Mouse (Mus musculus): ENCODE results near the gene Bbs12. TPM values are rescaled to one million over a fixed set of nuclear protein-coding genes. Genes with fewer than 3 reads are reported as not detected.

The Bbs12 gene
- total RNA-seq, 2 experiments from 2014 or later = 4.4 to 4.9 TPM

- intact Hi-C loops (cut with DNase I) = no loop called here
These were observed 54.2 kb downstream of the Bbs12 start for GRCm38 (mm10) chr3:37366381-37367053.

DNA sequence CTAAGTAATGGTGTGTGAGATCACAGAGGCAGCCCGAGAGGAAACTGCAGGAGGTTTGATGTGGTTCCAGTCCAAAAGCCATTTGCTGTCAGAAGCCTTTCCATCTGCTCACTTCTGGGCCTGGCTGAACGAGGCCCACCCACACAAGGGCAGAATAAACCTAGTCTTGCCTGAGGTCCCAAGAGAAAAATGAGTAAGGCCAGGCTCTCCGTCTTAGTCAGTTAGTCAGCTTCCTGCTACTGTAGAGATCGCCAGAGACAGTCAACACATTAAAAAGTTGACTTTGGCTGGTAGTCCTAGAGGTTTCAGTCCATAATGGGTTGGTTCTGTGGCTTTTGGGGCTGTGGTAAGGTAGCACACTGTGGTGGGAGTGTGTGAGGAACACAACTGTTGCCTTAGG, 58.1 kb downstream of the Bbs12 start:
- DNase-seq (ENCODE audit: low spot score in 2 of 2) = no peak
- intact Hi-C loops (cut with DNase I) = no loop called here

More at GRCm38 (mm10) chr3:37366381-37367053, 54.2 kb downstream of the Bbs12 start:
- DNase-seq (ENCODE audit: low spot score in 2 of 2) = no peak

Other genes starting within 250 kb of the Bbs12 start
- gene Adad1, start 249.0 kb upstream of the Bbs12 start, total RNA-seq (2021) = not detected
- gene Il2, start 186.6 kb upstream of the Bbs12 start, total RNA-seq (2021) = not detected
- gene Il21, start 79.9 kb upstream of the Bbs12 start, total RNA-seq (2021) = under 1 TPM in 1 of 2 experiments, not detected in 1; 0.27 TPM
- gene Cetn4, start 154 bp downstream of the Bbs12 start, total RNA-seq (2021) = 1 to 10 TPM; 5.5 to 8.3 TPM
- 1 to 10 TPM; 3.1 to 4.1 TPM for gene Fgf2, start 35.8 kb downstream of the Bbs12 start, total RNA-seq (2021)
- 10 to 100 TPM; 18.8 to 24.4 TPM for gene Spata5, start 107.3 kb downstream of the Bbs12 start, total RNA-seq (2021)
- 1 to 10 TPM; 6.3 to 7.4 TPM for gene Nudt6, start 107.7 kb downstream of the Bbs12 start, total RNA-seq (2021)

Data from left cerebral cortex, postnatal 14 days (tissue).